Mouse (Mus musculus) bone marrow macrophage, adult 2 months (primary cell): ENCODE data around the gene Ppp1r12b.

Source experiments
- CTCF ChIP-seq: IDR thresholded peaks from 2 replicates; pipeline ENCODE4 v1.5.1; 2012; ENCODE audit warnings: low read depth, mild to moderate bottlenecking, low read length, moderate library complexity
- POLR2A ChIP-seq: IDR thresholded peaks from 2 replicates; pipeline ENCODE4 v1.6.1; 2012; ENCODE audit warnings: mild to moderate bottlenecking, low read depth, low read length, borderline replicate concordance

- TF ChIP-seq POLR2A = no peak
- TF ChIP-seq CTCF = no peak
Observed at GRCm38 (mm10) chr1:134913535-134913934, 42.2 kb downstream of the Ppp1r12b start.
